Mouse (Mus musculus) lung, postnatal 10 days (tissue): ENCODE measurements around the gene Abcc9.

Experiments
- DNase-seq: peaks from one replicate; pipeline ENCODE4 v3.0.0; 2021

Gene Abcc9

DNA sequence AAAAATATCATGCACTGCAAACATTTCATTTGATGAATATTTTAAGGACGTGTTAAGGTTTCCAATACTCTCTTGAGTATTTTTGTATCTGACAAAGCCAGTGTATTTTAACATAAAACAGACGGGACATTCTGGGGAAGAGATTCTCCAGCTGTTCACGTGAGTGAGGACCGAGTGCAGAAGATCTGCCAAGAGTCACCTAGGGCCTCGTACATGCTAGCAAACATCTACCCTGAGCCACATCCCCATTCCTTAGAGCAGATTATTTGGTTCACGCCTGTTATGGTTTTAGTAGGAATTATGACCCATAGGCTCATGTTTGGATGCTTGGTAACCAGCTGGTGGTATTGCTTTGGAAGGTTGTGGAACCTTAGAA, 159.3 kb downstream of the Abcc9 start:
- no peak for DNase-seq

DNA sequence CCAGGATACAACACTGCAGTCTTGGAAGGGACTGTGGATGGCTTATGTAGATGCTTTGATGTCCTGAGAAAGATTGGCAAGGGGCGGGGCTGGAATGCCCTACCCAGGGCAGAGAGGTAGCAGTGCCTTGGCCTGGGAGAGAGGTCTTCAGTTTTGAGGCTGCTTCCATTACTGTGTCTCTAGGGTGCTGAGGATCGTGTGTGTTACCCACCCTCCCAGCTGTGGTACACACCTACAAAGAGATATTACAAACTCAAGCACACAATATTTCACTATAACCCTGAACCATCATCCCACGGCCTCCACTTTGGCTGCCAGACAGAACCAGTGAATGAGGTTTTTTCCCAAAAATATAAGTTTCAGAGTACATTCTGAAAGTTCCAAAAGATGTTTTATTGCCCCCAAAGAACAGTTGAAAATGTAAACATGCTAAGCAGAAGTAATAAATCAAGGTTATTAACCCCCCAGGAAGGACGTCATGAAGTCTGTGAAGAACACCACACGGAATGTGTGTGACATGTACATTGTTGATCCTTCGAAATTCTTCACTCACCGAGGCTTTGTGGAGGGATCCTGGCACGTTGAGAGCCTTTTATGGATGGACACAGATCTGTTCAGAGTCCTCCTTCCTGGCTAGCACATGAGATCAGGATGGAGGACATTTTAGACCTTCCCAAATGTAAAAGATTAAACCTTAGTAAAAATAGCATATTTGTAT, 159.9 kb downstream of the Abcc9 start:
- DNase-seq: no peak

DNA sequence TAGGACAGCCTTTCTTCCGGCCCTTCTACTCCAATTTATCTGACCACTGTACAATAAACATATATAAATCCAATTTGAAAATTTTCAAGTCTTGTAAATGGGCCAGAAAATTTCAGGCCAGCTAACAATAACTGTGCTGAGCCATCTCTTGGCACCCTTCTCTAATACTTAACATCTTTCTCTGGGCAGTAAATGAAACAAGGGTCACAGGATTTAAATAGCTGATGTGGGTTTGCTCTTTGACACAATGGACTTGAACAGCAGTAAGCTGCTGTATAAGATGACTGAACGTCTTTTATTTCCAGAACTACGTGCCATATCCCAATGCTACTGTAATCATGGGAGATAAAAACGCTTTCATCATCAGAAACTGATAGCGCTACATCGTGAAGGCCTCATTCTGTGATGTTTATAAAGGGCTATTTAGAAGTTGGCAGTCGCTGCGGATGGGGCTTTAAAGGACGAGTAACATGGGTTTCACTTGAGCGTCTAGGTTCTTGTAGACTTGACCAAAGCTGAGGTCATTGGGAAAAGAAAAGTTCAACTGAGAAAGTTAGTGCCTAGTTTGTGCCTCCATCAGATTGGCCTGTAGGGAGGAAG, 161.5 kb downstream of the Abcc9 start:
- no peak for DNase-seq

DNA sequence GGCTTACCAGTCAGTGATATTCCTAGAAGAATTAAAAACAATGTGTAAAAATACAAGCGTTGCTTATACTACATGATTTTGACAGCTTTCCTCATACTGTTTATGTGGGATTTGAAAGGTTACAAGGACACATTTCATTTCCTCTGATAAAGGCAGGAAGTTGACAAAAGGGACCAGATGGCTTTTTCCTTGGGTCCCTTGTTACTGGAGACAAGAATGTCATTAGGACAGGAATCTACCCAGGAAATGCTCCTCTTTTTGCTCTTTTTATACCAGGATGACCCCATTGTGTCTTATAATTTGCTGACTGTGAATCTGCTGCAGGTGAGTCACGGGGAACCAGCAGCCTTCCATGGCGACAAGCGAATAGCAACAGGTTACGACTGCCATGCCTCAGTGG, 162.0 kb downstream of the Abcc9 start:
- DNase-seq: no peak

DNA sequence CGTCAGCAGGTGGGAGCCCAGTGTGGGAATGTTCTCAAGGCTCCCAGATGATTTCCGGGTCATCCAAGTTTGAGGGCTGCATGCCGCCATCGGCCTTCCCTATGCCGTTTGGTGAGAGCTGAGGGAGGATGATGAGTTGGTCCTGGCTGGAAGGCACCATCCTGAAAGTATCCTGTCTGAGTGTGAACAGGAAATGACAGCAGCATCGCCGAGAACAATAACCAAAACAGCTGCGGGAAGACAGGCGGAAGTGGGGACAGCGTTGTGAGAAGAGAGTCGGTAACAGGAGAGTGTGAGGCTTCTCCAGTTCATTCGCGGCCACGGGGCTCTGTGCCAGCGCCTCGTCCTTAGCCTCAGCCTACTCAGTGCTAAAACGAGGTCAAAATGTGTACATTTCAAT, 163.6 kb downstream of the Abcc9 start:
- DNase-seq: peak; percentile 75
